Mouse (Mus musculus): ENCODE measurements around the gene Mrpl2. TPM values are rescaled to one million over a fixed set of nuclear protein-coding genes. Genes with fewer than 3 reads are reported as not detected.

Gene Mrpl2
- total RNA-seq (2021), result 10 to 100 TPM; 51.1 to 54.3 TPM
- long read RNA-seq, experiment 1, transcript Mrpl2-201 (7 exons, 1,031 nt), result major isoform, 25 of 30 reads
- long read RNA-seq, experiment 1, partial matches to known transcripts, result 0 of 30 reads
- long read RNA-seq, experiment 1, other reads (novel, unspliced or antisense), result 4 of 30 reads
- long read RNA-seq, experiment 2, transcript Mrpl2-201 (7 exons, 1,031 nt), result major isoform, 37 of 46 reads
- long read RNA-seq, experiment 2, partial matches to known transcripts, result 3 of 46 reads
- long read RNA-seq, experiment 2, other reads (novel, unspliced or antisense), result 4 of 46 reads

- DNase-seq (ENCODE audit: low spot score in 2 of 2), result peak; percentile 99
These were observed at the start of gene Mrpl2, which contains the start of gene Klc4 for GRCm38 (mm10) chr17:46645561-46646321. Mrpl2 (plus strand) TSS chr17:46646229. Klc4 (minus strand) TSS chr17:46646022.

GRCm38 (mm10) chr17:46597956-46598355 lies 48.1 kb upstream of the Mrpl2 start:
- no peak for DNase-seq (ENCODE audit: low spot score in 2 of 2)

- no peak for DNase-seq (ENCODE audit: low spot score in 2 of 2)
These were observed 47.1 kb upstream of the Mrpl2 start for GRCm38 (mm10) chr17:46598963-46599362.

GRCm38 (mm10) chr17:46600569-46600968 lies 45.5 kb upstream of the Mrpl2 start:
- DNase-seq (ENCODE audit: low spot score in 2 of 2), result no peak

- no peak for DNase-seq (ENCODE audit: low spot score in 2 of 2)
These were observed 43.8 kb upstream of the Mrpl2 start for GRCm38 (mm10) chr17:46602212-46602611.

- DNase-seq (ENCODE audit: low spot score in 2 of 2), result no peak
These were observed 42.8 kb upstream of the Mrpl2 start for GRCm38 (mm10) chr17:46603229-46603628.

GRCm38 (mm10) chr17:46605126-46605525 lies 40.9 kb upstream of the Mrpl2 start:
- no peak for DNase-seq (ENCODE audit: low spot score in 2 of 2)

- DNase-seq (ENCODE audit: low spot score in 2 of 2), result no peak
These were observed 40.0 kb upstream of the Mrpl2 start for GRCm38 (mm10) chr17:46605987-46606386.

GRCm38 (mm10) chr17:46609721-46610514 lies 36.1 kb upstream of the Mrpl2 start:
- no peak for DNase-seq (ENCODE audit: low spot score in 2 of 2)

GRCm38 (mm10) chr17:46611316-46611715 lies 34.7 kb upstream of the Mrpl2 start:
- DNase-seq (ENCODE audit: low spot score in 2 of 2), result no peak

GRCm38 (mm10) chr17:46612189-46612588 lies 33.8 kb upstream of the Mrpl2 start:
- no peak for DNase-seq (ENCODE audit: low spot score in 2 of 2)

- DNase-seq (ENCODE audit: low spot score in 2 of 2), result no peak
These were observed 33.2 kb upstream of the Mrpl2 start for GRCm38 (mm10) chr17:46612820-46613219.

- DNase-seq (ENCODE audit: low spot score in 2 of 2), result no peak
These were observed 32.8 kb upstream of the Mrpl2 start for GRCm38 (mm10) chr17:46613229-46613628.

GRCm38 (mm10) chr17:46617799-46618198 lies 28.2 kb upstream of the Mrpl2 start:
- DNase-seq (ENCODE audit: low spot score in 2 of 2), result no peak

GRCm38 (mm10) chr17:46618394-46618768 lies 27.6 kb upstream of the Mrpl2 start:
- no peak for DNase-seq (ENCODE audit: low spot score in 2 of 2)

GRCm38 (mm10) chr17:46618769-46619682 lies 27.0 kb upstream of the Mrpl2 start:
- no peak for DNase-seq (ENCODE audit: low spot score in 2 of 2)

GRCm38 (mm10) chr17:46619683-46620357 lies 26.2 kb upstream of the Mrpl2 start:
- no peak for DNase-seq (ENCODE audit: low spot score in 2 of 2)

- DNase-seq (ENCODE audit: low spot score in 2 of 2), result peak; percentile 39 to 58
These were observed 24.7 kb upstream of the Mrpl2 start for GRCm38 (mm10) chr17:46621324-46621723.

- DNase-seq (ENCODE audit: low spot score in 2 of 2), result no peak
These were observed 23.8 kb upstream of the Mrpl2 start for GRCm38 (mm10) chr17:46622269-46622668.

Measured in layer of hippocampus, postnatal 14 days (tissue).